Mouse (Mus musculus) A20 (cell line): ENCODE results near the gene Gjb4.

Experiments
- DNase-seq: peaks from one replicate; pipeline ENCODE4 v3.0.0-alpha.2; 2011; ENCODE audit warnings: low read depth, low spot score

The Gjb4 gene

GRCm38 (mm10) chr4:127349560-127350300, 4.2 kb downstream of the Gjb4 start:
- DNase-seq: no peak

GRCm38 (mm10) chr4:127345000-127345399, 8.9 kb downstream of the Gjb4 start:
- DNase-seq: no peak

- DNase-seq: no peak
These were observed 12.5 kb downstream of the Gjb4 start for GRCm38 (mm10) chr4:127341372-127341771.

- DNase-seq: no peak
These were observed 16.2 kb downstream of the Gjb4 start for GRCm38 (mm10) chr4:127337668-127338067.

GRCm38 (mm10) chr4:127334870-127335504, 18.9 kb downstream of the Gjb4 start:
- no peak for DNase-seq

GRCm38 (mm10) chr4:127331171-127331570, 22.7 kb downstream of the Gjb4 start:
- DNase-seq: no peak

- DNase-seq: no peak
These were observed 23.4 kb downstream of the Gjb4 start, which contains the start of gene Gjb3 for GRCm38 (mm10) chr4:127330181-127331100. Gjb3 (minus strand) TSS chr4:127330844.

- DNase-seq: no peak
These were observed 24.1 kb downstream of the Gjb4 start for GRCm38 (mm10) chr4:127329751-127330150.

GRCm38 (mm10) chr4:127329046-127329445, 24.8 kb downstream of the Gjb4 start:
- no peak for DNase-seq

GRCm38 (mm10) chr4:127328378-127328777, 25.5 kb downstream of the Gjb4 start:
- no peak for DNase-seq

- DNase-seq: peak; percentile 19
These were observed 26.1 kb downstream of the Gjb4 start for GRCm38 (mm10) chr4:127327749-127328148.

- no peak for DNase-seq
These were observed 26.6 kb downstream of the Gjb4 start for GRCm38 (mm10) chr4:127327258-127327657.

- DNase-seq: no peak
These were observed 28.6 kb downstream of the Gjb4 start for GRCm38 (mm10) chr4:127325276-127325675.

GRCm38 (mm10) chr4:127324759-127325158, 29.1 kb downstream of the Gjb4 start:
- peak; percentile 78 for DNase-seq

- no peak for DNase-seq
These were observed 29.6 kb downstream of the Gjb4 start for GRCm38 (mm10) chr4:127324296-127324695.

GRCm38 (mm10) chr4:127323651-127324050, 30.2 kb downstream of the Gjb4 start:
- DNase-seq: no peak

GRCm38 (mm10) chr4:127319613-127320012, 34.3 kb downstream of the Gjb4 start:
- peak; percentile 56 for DNase-seq

GRCm38 (mm10) chr4:127317143-127317542, 36.7 kb downstream of the Gjb4 start:
- peak; percentile 12 for DNase-seq

GRCm38 (mm10) chr4:127315753-127316152, 38.1 kb downstream of the Gjb4 start:
- DNase-seq: no peak

- no peak for DNase-seq
These were observed 39.3 kb downstream of the Gjb4 start for GRCm38 (mm10) chr4:127314585-127314984.

GRCm38 (mm10) chr4:127313861-127314260, 40.0 kb downstream of the Gjb4 start, which contains the start of gene Gja4:
Gja4 (minus strand) TSS chr4:127314039.
- peak; percentile 60 for DNase-seq

- no peak for DNase-seq
These were observed 41.5 kb downstream of the Gjb4 start for GRCm38 (mm10) chr4:127312349-127312748.
